ENCODE assay signal across 15 mouse cellular contexts in genomic region chr10:99654284-99654683, GRCm38 (mm10).
"Had no signal": no experiment of that assay in that cellular context is flagged by ENCODE, and none has a peak within 500 bp of the region (broad histone marks: within the 10 kb centered on the region; RNA-seq: fewer than 3 reads in every experiment).

No protein-coding gene starts in this region.

- DNase-seq: retina, postnatal 1 day; right cerebral cortex, adult 18-20 months; right cerebral cortex, postnatal 14 days; right cerebral cortex, postnatal 25 days; right cerebral cortex, postnatal 4 days; spleen, adult 18-20 months; thymus, adult 18-20 months; thymus, adult 2 months; thymus, postnatal 14 days; thymus, postnatal 25 days; thymus, postnatal 36 days; thymus, postnatal 4 days had no signal

- H3K27me3 ChIP-seq: neural tube, embryonic 15.5 days; stomach, embryonic 15.5 days had no signal

- H3K9me3 ChIP-seq: neural tube, embryonic 15.5 days; stomach, embryonic 15.5 days had no signal

- H3K27ac ChIP-seq: neural tube, embryonic 15.5 days; stomach, embryonic 15.5 days; stomach, postnatal 0 days had no signal

- H3K4me1 ChIP-seq: neural tube, embryonic 15.5 days; stomach, embryonic 15.5 days had no signal

- H3K4me3 ChIP-seq: neural tube, embryonic 15.5 days; stomach, embryonic 15.5 days had no signal

- H3K36me3 ChIP-seq: neural tube, embryonic 15.5 days; stomach, embryonic 15.5 days had no signal

- H3K9ac ChIP-seq: neural tube, embryonic 15.5 days; stomach, embryonic 15.5 days had no signal

- H3K4me2 ChIP-seq: neural tube, embryonic 15.5 days; stomach, embryonic 15.5 days had no signal
